ENCODE assay signal across 8 mouse cellular contexts in the genomic region with DNA sequence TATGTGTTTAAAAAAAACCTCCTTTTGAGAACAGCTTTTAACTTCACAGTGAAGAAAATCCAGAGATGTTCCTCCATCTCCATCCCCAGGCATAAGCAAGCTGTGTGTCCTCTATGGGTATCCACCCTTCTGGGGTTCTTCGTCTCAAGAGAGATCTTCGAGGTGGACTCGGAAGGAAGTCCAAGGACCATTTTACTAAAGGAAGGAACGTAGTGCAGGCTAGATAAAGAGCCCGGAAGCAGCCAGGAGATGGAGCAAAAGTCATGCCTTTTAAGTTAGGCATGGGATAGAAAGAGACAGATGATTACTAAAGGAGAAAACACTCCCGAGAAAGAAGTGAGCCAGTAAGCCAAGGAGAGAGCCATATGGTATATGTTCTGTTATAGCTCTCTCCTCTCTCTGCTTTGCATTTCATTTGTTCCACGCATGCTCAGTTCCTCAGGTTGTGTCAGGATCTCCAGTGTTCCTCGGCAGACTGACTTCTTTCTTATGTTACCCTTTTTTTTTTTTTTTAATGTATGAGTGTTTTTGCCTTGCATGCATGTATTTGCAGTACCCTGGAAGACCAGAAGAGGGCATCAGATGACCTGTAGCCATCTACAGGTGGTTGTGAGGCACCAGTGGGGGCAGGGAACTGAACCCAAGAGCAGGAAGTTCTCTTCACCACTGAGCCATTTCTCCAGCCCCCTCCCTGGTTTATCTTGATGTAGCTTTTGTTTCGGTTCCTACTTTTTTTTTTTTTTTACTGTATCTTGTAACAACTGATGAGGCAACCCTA. TPM values are rescaled to one million over a fixed set of nuclear protein-coding genes. Genes with fewer than 3 reads are reported as not detected.
DNase-seq lines count a peak whose midpoint lies in the region; ATAC-seq and TF ChIP-seq lines count a peak whose summit lies in the region.

No protein-coding gene starts in this region.

- H3K27me3 ChIP-seq in hindbrain, embryonic 13.5 days: no peaks in the 10 kb centered on the region
- no peaks in the 10 kb centered on the region for H3K27me3 ChIP-seq in hindbrain, embryonic 16.5 days (replicated peaks; ENCODE audit: control insufficient read depth, insufficient read depth, low read length)
- H3K27me3 ChIP-seq in G1E (ENCODE audit: insufficient read depth, low read length): no peaks in the 10 kb centered on the region
- no peaks in the 10 kb centered on the region for H3K27me3 ChIP-seq in heart, embryonic 14.5 days (ENCODE audit: control insufficient read depth, insufficient read depth, low read length)

- no peaks in the 10 kb centered on the region for H3K36me3 ChIP-seq in hindbrain, embryonic 13.5 days
- no peaks in the 10 kb centered on the region for H3K36me3 ChIP-seq in hindbrain, embryonic 16.5 days (ENCODE audit: control insufficient read depth, insufficient read depth, low read length)
- H3K36me3 ChIP-seq in G1E (replicated peaks): no peaks in the 10 kb centered on the region
- no peaks in the 10 kb centered on the region for H3K36me3 ChIP-seq in heart, embryonic 14.5 days (ENCODE audit: control insufficient read depth, insufficient read depth, low read length)

- H3K4me3 ChIP-seq in hindbrain, embryonic 13.5 days: no peak overlapping the region
- H3K4me3 ChIP-seq in hindbrain, embryonic 16.5 days (ENCODE audit: low read length): no peak overlapping the region
- no peak overlapping the region; the same call in 1 of the 2 replicates for H3K4me3 ChIP-seq in G1E (ENCODE audit: low read depth, low read length)
- H3K4me3 ChIP-seq in cortical plate, adult 2 months (ENCODE audit: insufficient read depth, low read length): no peak overlapping the region
- H3K4me3 ChIP-seq in heart, embryonic 14.5 days (ENCODE audit: control insufficient read depth in 1 of 2, insufficient read depth in 1 of 2, low read depth in 1 of 2, low read length in 2 of 2): no peak overlapping the region

- TF ChIP-seq CTCF in G1E (IDR thresholded peaks at IDR 0.05; ENCODE audit: low read depth, low read length): peak; percentile 63; the same call in 1 of the 2 replicates
- peak; percentile 62 for TF ChIP-seq CTCF in cortical plate, adult 2 months (IDR thresholded peaks at IDR 0.05; ENCODE audit: extremely low read depth, insufficient read depth, low read length)

- no peak for ATAC-seq in hindbrain, embryonic 13.5 days (ENCODE audit: low FRiP score)
- no peak for ATAC-seq in hindbrain, embryonic 16.5 days
- ATAC-seq in G1E (ENCODE audit: extremely low read depth, insufficient number of reproducible peaks, low FRiP score, poor library complexity, severe bottlenecking): peak; percentile 86
- no peak for ATAC-seq in heart, embryonic 14.5 days (ENCODE audit: insufficient number of reproducible peaks, insufficient read depth, low FRiP score, low read depth)
- ATAC-seq in monocyte, adult 5-6 weeks (replicated peaks; ENCODE audit: insufficient number of reproducible peaks, low FRiP score, low TSS enrichment, poor library complexity, severe bottlenecking): peak; percentile 95

- no peaks in the 10 kb centered on the region for H3K4me1 ChIP-seq in hindbrain, embryonic 13.5 days (replicated peaks)
- no peaks in the 10 kb centered on the region for H3K4me1 ChIP-seq in hindbrain, embryonic 16.5 days (ENCODE audit: control insufficient read depth, insufficient read depth, low read depth, low read length)
- peaks cover 51% of the 10 kb centered on the region for H3K4me1 ChIP-seq in G1E (ENCODE audit: insufficient read depth, low read depth, low read length)
- peaks cover 8% of the 10 kb centered on the region; the same call in 1 of the 2 replicates for H3K4me1 ChIP-seq in cortical plate, adult 2 months (ENCODE audit: control insufficient read depth, insufficient read depth, low read length)
- peaks cover 3 to 9% of the 10 kb centered on the region in 2 experiments; a peak in 2 of 4 replicates for H3K4me1 ChIP-seq in heart, embryonic 14.5 days (ENCODE audit: control insufficient read depth in 2 of 2, insufficient read depth in 2 of 2, low read length in 2 of 2)

- no peak overlapping the region for H3K9ac ChIP-seq in hindbrain, embryonic 13.5 days
- no peak overlapping the region for H3K9ac ChIP-seq in hindbrain, embryonic 16.5 days (ENCODE audit: low read depth, low read length)
- H3K9ac ChIP-seq in heart, embryonic 14.5 days (ENCODE audit: low read length): no peak overlapping the region

- intact Hi-C loops in left cerebral cortex, postnatal 14 days (cut with DNase I): loop anchor here (10.0 kb wide), 2 partner anchors 54 to 204 kb away; no protein-coding TSS in a partner anchor

- peak overlapping the region; percentile 2; the same call in 1 of the 2 replicates for H3K27ac ChIP-seq in hindbrain, embryonic 13.5 days
- H3K27ac ChIP-seq in hindbrain, embryonic 16.5 days (ENCODE audit: low read depth, low read length): no peak overlapping the region
- peak overlapping the region; percentile 93 for H3K27ac ChIP-seq in cortical plate, adult 2 months (ENCODE audit: insufficient read depth, low read length)
- H3K27ac ChIP-seq in heart, embryonic 14.5 days (replicated peaks in 1 of 2; ENCODE audit: control insufficient read depth in 1 of 2, insufficient read depth in 1 of 2, low read depth in 2 of 2, low read length in 2 of 2): peak overlapping the region; percentile 61 to 75; a peak in 3 of 4 replicates

- no peak for TF ChIP-seq POLR2A in cortical plate, adult 2 months (IDR thresholded peaks at IDR 0.05; ENCODE audit: extremely low read depth, insufficient read depth, low read length)

- no peak overlapping the region for H3K4me2 ChIP-seq in hindbrain, embryonic 13.5 days
- no peak overlapping the region for H3K4me2 ChIP-seq in hindbrain, embryonic 16.5 days (ENCODE audit: low read length)
- H3K4me2 ChIP-seq in heart, embryonic 14.5 days (ENCODE audit: low read length): no peak overlapping the region

- no peaks in the 10 kb centered on the region for H3K9me3 ChIP-seq in hindbrain, embryonic 13.5 days
- no peaks in the 10 kb centered on the region for H3K9me3 ChIP-seq in hindbrain, embryonic 16.5 days (ENCODE audit: control insufficient read depth, low read length)
- H3K9me3 ChIP-seq in G1E (replicated peaks): no peaks in the 10 kb centered on the region
- no peaks in the 10 kb centered on the region for H3K9me3 ChIP-seq in heart, embryonic 14.5 days (ENCODE audit: control insufficient read depth, low read length)

- peak; percentile 67 for DNase-seq in G1E (ENCODE audit: low spot score)
- peak; percentile 77 to 90 for DNase-seq in left cerebral cortex, postnatal 14 days (ENCODE audit: low spot score in 2 of 2)
- DNase-seq in thymus, postnatal 10 days (ENCODE audit: low spot score in 2 of 2): peak; percentile 88 to 92

- WGBS in hindbrain, embryonic 13.5 days: 78% methylated on average over 9 of the region's 9 CpGs
- 77% methylated on average over 9 of the region's 9 CpGs for WGBS in hindbrain, embryonic 16.5 days
- 61% methylated on average over 9 of the region's 9 CpGs for WGBS in heart, embryonic 14.5 days

RNA-seq across cellular contexts. Expression of gene Cfap54, which starts 11.1 kb away (rescaled TPM):
- 1.9 and 3.6 TPM in 2 replicates for polyA plus RNA-seq in hindbrain, embryonic 13.5 days (2015; fragmentation: Nextera tagmentation; extraction: Ambion mirVana)
- 3.3 TPM in 2 replicates for polyA plus RNA-seq in hindbrain, embryonic 16.5 days (2015; fragmentation: Nextera tagmentation; extraction: Ambion mirVana)
- total RNA-seq in G1E (2014; fragmentation: Nextera tagmentation) (15.9 and 16.2 TPM in 2 replicates), G1E (2017) (3.9 and 5.1 TPM in 2 replicates)
- 1.9 and 2.1 TPM in 2 replicates for polyA plus RNA-seq in G1E (2012)
- polyA plus RNA-seq in cortical plate, adult 2 months (2012; rRNA removed): 3.9 TPM in 2 replicates
- 0.11 and 0.31 TPM in 2 replicates for polyA plus RNA-seq in heart, embryonic 14.5 days (2014; fragmentation: Nextera tagmentation; extraction: Ambion mirVana)
- 10 to 100 TPM; 14.9 to 21.5 TPM for total RNA-seq in left cerebral cortex, postnatal 14 days (2021)
- 0.32 to 1.0 TPM (median 0.58 TPM) in 3 replicates for total RNA-seq in monocyte, adult 5-6 weeks (2017)

Comparison
In these comparisons a context has a peak if more than half of its experiments do, and no peak if none do; other contexts are left out.
1. ATAC-seq: peak in G1E (single experiment) and monocyte, adult 5-6 weeks (single experiment); none in hindbrain, embryonic 13.5 days (single experiment), hindbrain, embryonic 16.5 days (single experiment) and heart, embryonic 14.5 days (single experiment).
2. Peak in every context shown above with its lines, with median percentiles within 50 percentile points of each other: DNase-seq.